Comparison of ENCODE assay signal across 7 mouse cellular contexts in the genomic region with DNA sequence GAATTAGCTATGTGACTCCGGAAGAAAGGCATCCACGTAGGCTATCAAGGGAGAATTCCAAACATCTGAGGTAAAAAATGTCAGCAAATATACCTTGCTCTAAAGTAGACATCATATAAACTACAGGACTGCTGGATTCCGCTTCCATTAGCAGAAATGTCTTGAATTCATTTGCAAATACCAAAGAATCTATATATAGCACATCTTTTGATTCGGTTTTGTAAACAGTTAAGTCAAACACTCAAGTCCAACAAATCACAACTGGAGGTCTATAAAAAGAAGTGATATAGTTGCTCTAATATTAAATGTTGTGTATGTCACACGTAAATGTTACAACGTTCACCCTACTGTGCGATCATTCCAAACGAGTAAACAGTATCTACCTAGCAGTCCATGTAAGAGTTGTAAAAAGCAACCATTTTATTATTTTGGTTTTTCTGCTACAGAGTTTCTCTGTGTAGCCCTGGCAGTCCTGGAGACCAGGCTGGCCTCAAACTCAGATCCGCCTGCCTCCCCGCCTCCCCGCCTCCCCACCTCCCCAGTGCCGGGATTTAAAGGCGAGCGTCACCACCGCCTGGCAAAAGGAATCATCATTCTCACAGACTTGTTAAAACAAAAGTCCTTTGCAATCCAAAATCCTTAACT. TPM values are rescaled to one million over a fixed set of nuclear protein-coding genes. Genes with fewer than 3 reads are reported as not detected.
DNase-seq lines count a peak whose midpoint lies in the region; ATAC-seq lines count a peak whose summit lies in the region.

No protein-coding gene starts in this region.

- H3K36me3 ChIP-seq in megakaryocyte, embryonic 14.5 days (replicated peaks; ENCODE audit: low read length), result peaks cover 41% of the 10 kb centered on the region
- 0 out of 2 replicates have a peak, but pooled peaks cover 5% of the 10 kb centered on the region for H3K36me3 ChIP-seq in embryonic facial prominence, embryonic 15.5 days
- H3K36me3 ChIP-seq in limb, embryonic 12.5 days, result peaks cover 43% of the 10 kb centered on the region
- H3K36me3 ChIP-seq in stomach, embryonic 14.5 days (ENCODE audit: control insufficient read depth, insufficient read depth, low read length), result peaks cover 21% of the 10 kb centered on the region; the same call in 1 of the 2 replicates

- no peak for ATAC-seq in megakaryocyte, adult 5-6 weeks (ENCODE audit: poor library complexity, severe bottlenecking)
- peak; percentile 45; the same call in 1 of the 2 replicates for ATAC-seq in embryonic facial prominence, embryonic 15.5 days (ENCODE audit: insufficient number of reproducible peaks, low FRiP score, low TSS enrichment, low read depth)
- 0 out of 2 replicates have a peak, but pooled peaks have one; percentile 4 for ATAC-seq in limb, embryonic 12.5 days (ENCODE audit: insufficient number of reproducible peaks, insufficient read depth, low FRiP score, low TSS enrichment, low read depth)
- ATAC-seq in stomach, embryonic 14.5 days (ENCODE audit: insufficient number of reproducible peaks, insufficient read depth, low FRiP score, low read depth), result peak; percentile 17; the same call in 1 of the 2 replicates
- ATAC-seq in inflammation-experienced regulatory T-cells, adult 6 months, result no peak

- H3K9ac ChIP-seq in embryonic facial prominence, embryonic 15.5 days, result peak overlapping the region; percentile 86
- H3K9ac ChIP-seq in limb, embryonic 12.5 days (replicated peaks), result peak overlapping the region; percentile 87
- peak overlapping the region; percentile 74 for H3K9ac ChIP-seq in stomach, embryonic 14.5 days (replicated peaks; ENCODE audit: low read depth, low read length)

- peak overlapping the region; percentile 98 for H3K4me3 ChIP-seq in megakaryocyte, embryonic 14.5 days (replicated peaks)
- H3K4me3 ChIP-seq in embryonic facial prominence, embryonic 15.5 days (replicated peaks), result peak overlapping the region; percentile 92
- H3K4me3 ChIP-seq in limb, embryonic 12.5 days (replicated peaks), result peak overlapping the region; percentile 74
- H3K4me3 ChIP-seq in stomach, embryonic 14.5 days (ENCODE audit: low read depth, low read length), result peak overlapping the region; percentile 73

- H3K9me3 ChIP-seq in megakaryocyte, embryonic 14.5 days, result no peaks in the 10 kb centered on the region
- H3K9me3 ChIP-seq in embryonic facial prominence, embryonic 15.5 days (replicated peaks), result no peaks in the 10 kb centered on the region
- H3K9me3 ChIP-seq in limb, embryonic 12.5 days, result no peaks in the 10 kb centered on the region
- no peaks in the 10 kb centered on the region for H3K9me3 ChIP-seq in stomach, embryonic 14.5 days (ENCODE audit: control insufficient read depth, low read depth, low read length)

- H3K27ac ChIP-seq in embryonic facial prominence, embryonic 15.5 days (replicated peaks), result peak overlapping the region; percentile 93
- peak overlapping the region; percentile 94 for H3K27ac ChIP-seq in limb, embryonic 12.5 days
- H3K27ac ChIP-seq in stomach, embryonic 14.5 days (ENCODE audit: low read length), result peak overlapping the region; percentile 90

- peaks cover 69% of the 10 kb centered on the region for H3K4me1 ChIP-seq in megakaryocyte, embryonic 14.5 days
- peaks cover 31% of the 10 kb centered on the region for H3K4me1 ChIP-seq in embryonic facial prominence, embryonic 15.5 days
- H3K4me1 ChIP-seq in limb, embryonic 12.5 days (replicated peaks), result peaks cover 37% of the 10 kb centered on the region
- peaks cover 29% of the 10 kb centered on the region for H3K4me1 ChIP-seq in stomach, embryonic 14.5 days (ENCODE audit: control insufficient read depth, insufficient read depth, low read length)

- H3K27me3 ChIP-seq in megakaryocyte, embryonic 14.5 days (replicated peaks), result no peaks in the 10 kb centered on the region
- no peaks in the 10 kb centered on the region for H3K27me3 ChIP-seq in embryonic facial prominence, embryonic 15.5 days
- H3K27me3 ChIP-seq in limb, embryonic 12.5 days, result no peaks in the 10 kb centered on the region
- H3K27me3 ChIP-seq in stomach, embryonic 14.5 days (ENCODE audit: control insufficient read depth, insufficient read depth, low read length), result no peaks in the 10 kb centered on the region

- WGBS in embryonic facial prominence, embryonic 15.5 days, result 7% methylated on average over 15 of the region's 15 CpGs
- 14% methylated on average over 15 of the region's 15 CpGs for WGBS in limb, embryonic 12.5 days
- 3% methylated on average over 15 of the region's 15 CpGs for WGBS in stomach, embryonic 14.5 days

- DNase-seq in retina, embryonic 14.5 days (ENCODE audit: low spot score), result no peak

- peak overlapping the region; percentile 55 for H3K4me2 ChIP-seq in embryonic facial prominence, embryonic 15.5 days (replicated peaks)
- H3K4me2 ChIP-seq in limb, embryonic 12.5 days, result peak overlapping the region; percentile 65
- H3K4me2 ChIP-seq in stomach, embryonic 14.5 days (replicated peaks; ENCODE audit: low read depth, low read length), result peak overlapping the region; percentile 62

RNA-seq across cellular contexts. Expression of a gene that starts 0.6 kb away (rescaled TPM):
- 4.5 and 7.2 TPM in 2 replicates for polyA plus RNA-seq in megakaryocyte, embryonic 14.5 days (2012; ENCODE audit: insufficient read depth, low replicate concordance)
- 94.2 and 107 TPM in 2 replicates for total RNA-seq in megakaryocyte, adult 5-6 weeks (2015)
- total RNA-seq in megakaryocyte, adult 5-6 weeks (2017), result 86.5 and 86.8 TPM in 2 replicates
- 166 and 171 TPM in 2 replicates for polyA plus RNA-seq in embryonic facial prominence, embryonic 15.5 days (2015; fragmentation: Nextera tagmentation; extraction: Ambion mirVana)
- 243 and 264 TPM in 2 replicates for polyA plus RNA-seq in limb, embryonic 12.5 days (2016; fragmentation: Nextera tagmentation; extraction: Ambion mirVana)
- polyA plus RNA-seq in stomach, embryonic 14.5 days (2014; fragmentation: Nextera tagmentation; extraction: Ambion mirVana), result 211 and 224 TPM in 2 replicates
- polyA plus RNA-seq in inflammation-experienced regulatory T-cells, adult 6 months (2017; shearing (Covaris generic)), result 100 to 1,000 TPM; 136 to 163 (median 137) TPM

RNA-seq across cellular contexts. Expression of a gene that starts 5.1 kb away (rescaled TPM):
- 73.4 and 150 TPM in 2 replicates for polyA plus RNA-seq in megakaryocyte, embryonic 14.5 days (2012; ENCODE audit: insufficient read depth, low replicate concordance)
- 33.2 and 39.3 TPM in 2 replicates for total RNA-seq in megakaryocyte, adult 5-6 weeks (2015)
- 26.5 and 33.3 TPM in 2 replicates for total RNA-seq in megakaryocyte, adult 5-6 weeks (2017)
- 38.6 and 40.1 TPM in 2 replicates for polyA plus RNA-seq in embryonic facial prominence, embryonic 15.5 days (2015; fragmentation: Nextera tagmentation; extraction: Ambion mirVana)
- 37.5 and 43.6 TPM in 2 replicates for polyA plus RNA-seq in limb, embryonic 12.5 days (2016; fragmentation: Nextera tagmentation; extraction: Ambion mirVana)
- polyA plus RNA-seq in stomach, embryonic 14.5 days (2014; fragmentation: Nextera tagmentation; extraction: Ambion mirVana), result 35.9 and 38.6 TPM in 2 replicates
- polyA plus RNA-seq in inflammation-experienced regulatory T-cells, adult 6 months (2017; shearing (Covaris generic)), result 10 to 100 TPM; 16.0 to 25.9 (median 24.3) TPM

RNA-seq across cellular contexts. Expression of a gene that starts 7.5 kb away (rescaled TPM):
- polyA plus RNA-seq in megakaryocyte, embryonic 14.5 days (2012; ENCODE audit: insufficient read depth, low replicate concordance), result 8.5 and 13.9 TPM in 2 replicates
- total RNA-seq in megakaryocyte, adult 5-6 weeks (2015), result 9.1 and 12.5 TPM in 2 replicates
- total RNA-seq in megakaryocyte, adult 5-6 weeks (2017), result 4.9 and 6.5 TPM in 2 replicates
- 32.3 and 34.2 TPM in 2 replicates for polyA plus RNA-seq in embryonic facial prominence, embryonic 15.5 days (2015; fragmentation: Nextera tagmentation; extraction: Ambion mirVana)
- polyA plus RNA-seq in limb, embryonic 12.5 days (2016; fragmentation: Nextera tagmentation; extraction: Ambion mirVana), result 24.9 and 27.2 TPM in 2 replicates
- 20.5 and 20.7 TPM in 2 replicates for polyA plus RNA-seq in stomach, embryonic 14.5 days (2014; fragmentation: Nextera tagmentation; extraction: Ambion mirVana)
- 1 to 10 TPM; 4.9 to 6.5 (median 6.3) TPM for polyA plus RNA-seq in inflammation-experienced regulatory T-cells, adult 6 months (2017; shearing (Covaris generic))

RNA-seq across cellular contexts. Expression of a gene that starts 28.1 kb away (rescaled TPM):
- 49.1 and 52.5 TPM in 2 replicates for polyA plus RNA-seq in megakaryocyte, embryonic 14.5 days (2012; ENCODE audit: insufficient read depth, low replicate concordance)
- total RNA-seq in megakaryocyte, adult 5-6 weeks (2015), result 34.2 and 48.4 TPM in 2 replicates
- 69.7 and 90.0 TPM in 2 replicates for total RNA-seq in megakaryocyte, adult 5-6 weeks (2017)
- polyA plus RNA-seq in embryonic facial prominence, embryonic 15.5 days (2015; fragmentation: Nextera tagmentation; extraction: Ambion mirVana), result 86.8 and 92.5 TPM in 2 replicates
- 77.2 and 91.2 TPM in 2 replicates for polyA plus RNA-seq in limb, embryonic 12.5 days (2016; fragmentation: Nextera tagmentation; extraction: Ambion mirVana)
- 86.9 and 88.1 TPM in 2 replicates for polyA plus RNA-seq in stomach, embryonic 14.5 days (2014; fragmentation: Nextera tagmentation; extraction: Ambion mirVana)
- 100 to 1,000 TPM in 2 of 3 experiments, 10 to 100 TPM in 1; 99.7 to 119 (median 115) TPM for polyA plus RNA-seq in inflammation-experienced regulatory T-cells, adult 6 months (2017; shearing (Covaris generic))

RNA-seq across cellular contexts. Expression of a gene that starts 32.1 kb away (rescaled TPM):
- polyA plus RNA-seq in megakaryocyte, embryonic 14.5 days (2012; ENCODE audit: insufficient read depth, low replicate concordance), result 4.0 and 4.1 TPM in 2 replicates
- total RNA-seq in megakaryocyte, adult 5-6 weeks (2015), result 55.7 and 60.3 TPM in 2 replicates
- 14.0 and 19.5 TPM in 2 replicates for total RNA-seq in megakaryocyte, adult 5-6 weeks (2017)
- polyA plus RNA-seq in embryonic facial prominence, embryonic 15.5 days (2015; fragmentation: Nextera tagmentation; extraction: Ambion mirVana), result 35.1 and 38.8 TPM in 2 replicates
- 29.6 and 33.1 TPM in 2 replicates for polyA plus RNA-seq in limb, embryonic 12.5 days (2016; fragmentation: Nextera tagmentation; extraction: Ambion mirVana)
- polyA plus RNA-seq in stomach, embryonic 14.5 days (2014; fragmentation: Nextera tagmentation; extraction: Ambion mirVana), result 28.1 and 31.1 TPM in 2 replicates
- 10 to 100 TPM in 2 of 3 experiments, 1 to 10 TPM in 1; 7.4 to 14.6 (median 12.3) TPM for polyA plus RNA-seq in inflammation-experienced regulatory T-cells, adult 6 months (2017; shearing (Covaris generic))

Comparison
In these comparisons a context has a peak if more than half of its experiments do, and no peak if none do; other contexts are left out.
1. ATAC-seq: peak in embryonic facial prominence, embryonic 15.5 days (single experiment), limb, embryonic 12.5 days (single experiment) and stomach, embryonic 14.5 days (single experiment); none in megakaryocyte, adult 5-6 weeks (single experiment) and inflammation-experienced regulatory T-cells, adult 6 months (single experiment).
2. RNA of a gene that starts 0.6 kb away (polyA plus RNA-seq): 243 to 264 TPM in limb, embryonic 12.5 days, 211 to 224 TPM in stomach, embryonic 14.5 days, 166 to 171 TPM in embryonic facial prominence, embryonic 15.5 days and 136 to 163 TPM in inflammation-experienced regulatory T-cells, adult 6 months; 4.5 to 7.2 TPM in megakaryocyte, embryonic 14.5 days; every median in the first group is over 10 times any median in the second.
3. Peak in every context shown above with its lines, with median percentiles within 50 percentile points of each other: H3K4me3 ChIP-seq, H3K27ac ChIP-seq, H3K4me2 ChIP-seq and H3K9ac ChIP-seq.